Mouse (Mus musculus) heart, embryonic 13.5 days (tissue): ENCODE data around the gene Sf3b2. TPM values are rescaled to one million over a fixed set of nuclear protein-coding genes. Genes with fewer than 3 reads are reported as not detected.

Source experiments
- ATAC-seq: fragments of 200-750 bp; cut with Nextera tagmentation; 2 replicates; pipeline ENCODE4 v1.8.0; 2017; ENCODE audit warnings: moderate TSS enrichment; ENCODE audit not compliant: insufficient number of reproducible peaks, low FRiP score, low TSS enrichment; ENCODE audit errors: extremely low read depth
- H3K27ac ChIP-seq: fragments of 300-500 bp; sonication (generic); replicated peaks from 2 replicates; pipeline ENCODE4 v1.5.1; 2015; ENCODE audit warnings: moderate library complexity, mild to moderate bottlenecking, inconsistent platforms
- H3K27me3 ChIP-seq: fragments of 300-500 bp; sonication (generic); replicated peaks from 2 replicates; pipeline ENCODE4 v1.6.1; 2015; ENCODE audit warnings: mild to moderate bottlenecking, inconsistent platforms
- H3K36me3 ChIP-seq: fragments of 300-500 bp; sonication (generic); 2 replicates; pipeline ENCODE4 v1.6.1; 2015; ENCODE audit warnings: mild to moderate bottlenecking, inconsistent platforms
- H3K4me1 ChIP-seq: fragments of 300-500 bp; sonication (generic); 2 replicates; pipeline ENCODE4 v1.6.1; 2015; ENCODE audit warnings: inconsistent platforms
- H3K4me2 ChIP-seq: fragments of 300-500 bp; sonication (generic); 2 replicates; pipeline ENCODE4 v1.6.1; 2015; ENCODE audit warnings: inconsistent platforms, mild to moderate bottlenecking, moderate library complexity
- H3K4me3 ChIP-seq: fragments of 300-500 bp; sonication (generic); 2 replicates; pipeline ENCODE4 v1.5.1; 2015; ENCODE audit warnings: moderate library complexity, mild to moderate bottlenecking, inconsistent platforms
- H3K9ac ChIP-seq: fragments of 300-500 bp; sonication (generic); 2 replicates; pipeline ENCODE4 v1.6.1; 2015; ENCODE audit warnings: inconsistent platforms, mild to moderate bottlenecking, moderate library complexity
- H3K9me3 ChIP-seq: fragments of 300-500 bp; sonication (generic); 2 replicates; pipeline ENCODE4 v1.6.1; 2016; ENCODE audit warnings: inconsistent platforms
- WGBS: fragments of 180-500 bp; shearing (Covaris S2); methylation state at CpG from one replicate; pipeline ENCODE4 v1.1.7; 2015; ENCODE audit warnings: mixed read lengths; 5-methylcytosine and 5-hydroxymethylcytosine counted together
- polyA plus RNA-seq: library from polyadenylated mRNA; unstranded; fragments of >200 nt; fragmentation: Nextera tagmentation; extraction: Ambion mirVana; gene quantifications from 2 replicates; pipeline ENCODE4 v1.2.1, GENCODE M21; 2015

The Sf3b2 gene
- polyA plus RNA-seq, 1 experiment from 2014 or later, result 210 TPM

DNA sequence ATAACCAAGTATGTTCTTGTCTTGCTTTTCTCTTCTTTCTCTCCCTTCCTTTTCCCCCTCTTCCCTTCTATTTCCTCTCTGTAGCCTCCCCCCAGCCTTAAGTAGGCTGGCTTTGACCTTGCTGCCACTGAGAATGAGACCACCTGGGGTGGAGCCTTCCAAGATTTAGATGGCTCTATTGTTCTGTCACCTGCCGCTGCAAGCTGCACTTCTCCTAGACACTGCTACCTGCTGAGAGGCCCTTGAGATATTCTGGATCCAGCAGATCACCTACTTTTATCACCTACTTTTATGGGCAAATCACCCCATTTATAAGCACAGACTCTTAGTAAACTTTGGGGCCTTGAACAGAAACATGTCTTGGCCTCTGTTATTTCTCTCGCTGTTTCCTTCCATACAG is 70.6 kb downstream of the Sf3b2 start:
- no peaks in the 10 kb centered on the region for H3K36me3 ChIP-seq
- WGBS, result 63% methylated on average over 2 of the region's 2 CpGs
- no peak overlapping the region for H3K9ac ChIP-seq

DNA sequence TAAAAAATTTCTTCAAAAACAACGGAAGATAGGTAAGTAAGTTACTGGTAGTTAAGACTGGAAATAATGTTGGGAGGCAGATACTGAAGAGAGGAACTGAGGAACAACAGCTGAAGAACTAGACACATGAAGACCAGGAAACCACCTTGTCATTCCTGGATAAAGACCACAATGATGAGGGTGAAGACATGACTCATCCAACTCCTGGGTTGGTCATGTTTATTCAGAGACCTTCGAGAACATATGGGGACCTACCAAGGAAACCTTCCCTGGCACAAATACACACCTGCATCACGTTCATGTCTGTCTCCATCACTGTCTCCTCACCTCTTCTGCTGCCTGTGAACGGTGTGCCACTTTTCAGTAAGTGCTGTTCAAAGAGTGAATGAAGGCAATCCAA is 71.2 kb downstream of the Sf3b2 start:
- H3K27me3 ChIP-seq, result no peaks in the 10 kb centered on the region
- ATAC-seq, result no peak
- H3K9ac ChIP-seq, result no peak overlapping the region
- H3K4me3 ChIP-seq, result no peak overlapping the region
- 74% methylated on average over 4 of the region's 4 CpGs for WGBS
- peaks cover 14% of the 10 kb centered on the region for H3K4me1 ChIP-seq
- no peaks in the 10 kb centered on the region for H3K9me3 ChIP-seq
- no peaks in the 10 kb centered on the region for H3K36me3 ChIP-seq
- no peak overlapping the region for H3K4me2 ChIP-seq
- H3K27ac ChIP-seq, result no peak overlapping the region

More for the DNA sequence above, 70.6 kb downstream of the Sf3b2 start:
- H3K4me1 ChIP-seq, result peaks cover 14% of the 10 kb centered on the region
- no peak overlapping the region for H3K4me2 ChIP-seq
- no peak for ATAC-seq
- no peak overlapping the region for H3K27ac ChIP-seq
- no peaks in the 10 kb centered on the region for H3K9me3 ChIP-seq
- no peaks in the 10 kb centered on the region for H3K27me3 ChIP-seq
- H3K4me3 ChIP-seq, result no peak overlapping the region

Other genes starting within 250 kb of the Sf3b2 start
- 2.4 and 3.5 TPM in 2 replicates for gene Rin1, start 245.0 kb downstream of the Sf3b2 start, polyA plus RNA-seq
- 17.7 and 23.6 TPM in 2 replicates for gene Cd248, start 227.4 kb downstream of the Sf3b2 start, polyA plus RNA-seq
- gene Tmem151a, start 209.9 kb downstream of the Sf3b2 start, polyA plus RNA-seq, result 3.5 and 4.8 TPM in 2 replicates
- gene Yif1a, start 206.9 kb downstream of the Sf3b2 start, polyA plus RNA-seq, result 84.3 and 94.6 TPM in 2 replicates
- gene Cnih2, start 196.9 kb downstream of the Sf3b2 start, polyA plus RNA-seq, result 4.6 and 5.8 TPM in 2 replicates
- gene Rab1b, start 188.4 kb downstream of the Sf3b2 start, polyA plus RNA-seq, result 220 TPM in 2 replicates
- 18.4 and 22.3 TPM in 2 replicates for gene Klc2, start 176.9 kb downstream of the Sf3b2 start, polyA plus RNA-seq
- gene Pacs1, start 22.3 kb downstream of the Sf3b2 start, polyA plus RNA-seq, result 17.7 and 18.6 TPM in 2 replicates
- gene Gal3st3, start 2.9 kb upstream of the Sf3b2 start, polyA plus RNA-seq, result 4.5 and 5.9 TPM in 2 replicates
- gene Catsper1, start 40.3 kb upstream of the Sf3b2 start, polyA plus RNA-seq, result not detected in 2 replicates
- gene Cst6, start 54.1 kb upstream of the Sf3b2 start, polyA plus RNA-seq, result 0.28 and 0.73 TPM in 2 replicates
- 40.5 and 43.7 TPM in 2 replicates for gene Eif1ad, start 71.3 kb upstream of the Sf3b2 start, polyA plus RNA-seq
- gene Banf1, start 71.7 kb upstream of the Sf3b2 start, polyA plus RNA-seq, result 399 and 477 TPM in 2 replicates
- gene Sart1, start 93.2 kb upstream of the Sf3b2 start, polyA plus RNA-seq, result 40.7 and 41.9 TPM in 2 replicates
- 1.6 and 2.2 TPM in 2 replicates for gene Tsga10ip, start 107.1 kb upstream of the Sf3b2 start, polyA plus RNA-seq
- gene Drap1, start 129.5 kb upstream of the Sf3b2 start, polyA plus RNA-seq, result 190 and 213 TPM in 2 replicates
- 38.3 and 40.9 TPM in 2 replicates for gene AI837181, start 129.7 kb upstream of the Sf3b2 start, polyA plus RNA-seq
- not detected in 2 replicates for gene Fosl1, start 152.1 kb upstream of the Sf3b2 start, polyA plus RNA-seq
- 7.6 and 8.1 TPM in 2 replicates for gene Ccdc85b, start 162.4 kb upstream of the Sf3b2 start, polyA plus RNA-seq
- 87.4 and 93.1 TPM in 2 replicates for gene Fibp, start 165.2 kb upstream of the Sf3b2 start, polyA plus RNA-seq
- gene Ctsw, start 173.1 kb upstream of the Sf3b2 start, polyA plus RNA-seq, result 0.56 and 1.7 TPM in 2 replicates
- gene Efemp2, start 178.5 kb upstream of the Sf3b2 start, polyA plus RNA-seq, result 74.0 and 80.7 TPM in 2 replicates
- gene Mus81, start 192.9 kb upstream of the Sf3b2 start, polyA plus RNA-seq, result 36.8 and 38.9 TPM in 2 replicates
- gene Cfl1, start 195.0 kb upstream of the Sf3b2 start, polyA plus RNA-seq, result 1,825 and 1,925 TPM in 2 replicates
- gene 1700020D05Rik, start 208.3 kb upstream of the Sf3b2 start, polyA plus RNA-seq, result not detected in 2 replicates
- gene Snx32, start 215.1 kb upstream of the Sf3b2 start, polyA plus RNA-seq, result 13.5 and 14.8 TPM in 2 replicates